Mouse (Mus musculus) hindbrain, postnatal 0 days (tissue): ENCODE measurements around the gene Cd86. TPM values are rescaled to one million over a fixed set of nuclear protein-coding genes. Genes with fewer than 3 reads are reported as not detected.

Source experiments
- ATAC-seq: fragments of 200-750 bp; cut with Nextera tagmentation; 2 replicates; pipeline ENCODE4 v1.8.0; 2017; ENCODE audit warnings: mild to moderate bottlenecking, moderate TSS enrichment, moderate library complexity
- DNase-seq: peaks from one replicate; pipeline ENCODE4 v3.0.0-alpha.2; 2015; ENCODE audit warnings: low spot score
- H3K27ac ChIP-seq: fragments of 300-500 bp; sonication (generic); 2 replicates; pipeline ENCODE4 v1.5.1; 2014; ENCODE audit warnings: mild to moderate bottlenecking
- H3K27me3 ChIP-seq: fragments of 300-500 bp; sonication (generic); 2 replicates; pipeline ENCODE4 v1.6.1; 2014; ENCODE audit warnings: low read length, mixed read lengths; ENCODE audit not compliant: insufficient read depth
- H3K36me3 ChIP-seq: fragments of 300-500 bp; sonication (generic); 2 replicates; pipeline ENCODE4 v1.6.1; 2014; ENCODE audit warnings: low read length, mixed read lengths; ENCODE audit not compliant: insufficient read depth
- H3K4me1 ChIP-seq: fragments of 300-500 bp; sonication (generic); 2 replicates; pipeline ENCODE4 v1.6.1; 2014; ENCODE audit warnings: antibody characterized with exemption, low read length, mixed read lengths; ENCODE audit not compliant: insufficient read depth
- H3K4me2 ChIP-seq: fragments of 300-500 bp; sonication (generic); 2 replicates; pipeline ENCODE4 v1.6.1; 2014; ENCODE audit warnings: low read depth, mild to moderate bottlenecking, low read length, moderate library complexity, mixed read lengths
- H3K4me3 ChIP-seq: fragments of 300-500 bp; sonication (generic); 2 replicates; pipeline ENCODE4 v1.5.1; 2014; ENCODE audit warnings: low read length
- H3K9ac ChIP-seq: fragments of 300-500 bp; sonication (generic); replicated peaks from 2 replicates; pipeline ENCODE4 v1.6.1; 2014; ENCODE audit warnings: mild to moderate bottlenecking, low read length, moderate library complexity, mixed read lengths
- H3K9me3 ChIP-seq: fragments of 300-500 bp; sonication (generic); 2 replicates; pipeline ENCODE4 v1.6.1; 2016; ENCODE audit warnings: low read length, mixed read lengths
- CTCF ChIP-seq: IDR thresholded peaks from 2 replicates; pipeline ENCODE4 v1.5.1; 2016; ENCODE audit warnings: antibody characterized with exemption, control low read depth, low read depth
- WGBS: fragments of 180-500 bp; shearing (Covaris S2); extraction: QIAGEN DNeasy Blood & Tissue Kit; methylation state at CpG from one replicate; pipeline ENCODE4 v1.1.7; 2014; 5-methylcytosine and 5-hydroxymethylcytosine counted together
- polyA plus RNA-seq: library from polyadenylated mRNA; unstranded; fragments of >200 nt; fragmentation: Nextera tagmentation; extraction: Ambion mirVana; gene quantifications from 2 replicates; pipeline ENCODE4 v1.2.1, GENCODE M21; 2015
- total RNA-seq: library from RNA; depleted of rRNA; stranded (reverse); fragments of >200 nt; gene quantifications from 2 replicates; pipeline ENCODE4 v1.2.3, GENCODE M21; 2014

The Cd86 gene
- total and polyA plus RNA-seq, 2 experiments from 2014 or later: 0.58 to 2.1 TPM

DNA sequence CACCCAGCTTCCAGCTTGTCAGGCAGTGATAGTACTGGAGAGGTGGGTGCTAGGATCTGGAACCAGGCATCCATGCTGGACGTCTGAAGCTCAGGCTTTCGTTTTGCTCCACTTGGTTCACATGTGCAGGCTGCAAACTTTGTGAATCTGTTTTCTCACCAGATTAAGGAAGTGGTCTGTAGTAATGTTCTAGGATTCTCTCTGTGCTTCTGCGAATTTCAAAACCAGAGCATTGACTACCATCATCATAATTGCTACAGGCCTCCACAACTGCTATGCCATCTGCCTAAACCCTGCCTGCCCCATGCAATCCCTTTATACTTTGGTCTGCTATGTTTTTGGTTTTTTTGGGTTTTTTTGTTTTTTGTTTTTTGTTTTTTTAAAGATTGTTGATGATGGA is 44.8 kb downstream of the Cd86 start:
- 68% methylated on average over 3 of the region's 3 CpGs for WGBS
- no peak for ATAC-seq
- Histone ChIP-seq H3K36me3 (no peaks in the 10 kb centered on the region), H3K27ac (no peak overlapping the region), H3K9me3 (no peaks in the 10 kb centered on the region), H3K4me2 (no peak overlapping the region), H3K4me1 (no peaks in the 10 kb centered on the region), H3K27me3 (no peaks in the 10 kb centered on the region), H3K9ac (no peak overlapping the region), H3K4me3 (no peak overlapping the region)
- no peak for DNase-seq
- no peak for TF ChIP-seq CTCF

DNA sequence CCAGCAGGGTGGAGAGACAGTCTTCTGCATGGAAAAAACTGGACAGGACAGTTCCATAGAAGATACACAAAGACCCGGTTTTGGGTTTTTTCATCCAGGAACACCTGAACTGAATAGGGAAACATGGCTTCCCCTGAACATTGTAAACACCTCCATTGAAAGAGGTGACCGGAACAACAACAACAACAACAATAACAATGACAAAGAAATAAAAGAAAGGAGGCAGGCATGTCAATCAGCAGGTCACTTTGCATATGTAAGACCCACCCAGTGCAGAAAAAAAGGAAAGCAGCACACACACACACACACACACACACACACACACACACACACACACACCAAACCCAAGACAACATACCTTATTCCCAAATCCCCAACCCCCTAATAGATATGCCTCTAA is 52.2 kb downstream of the Cd86 start:
- 65% methylated on average over 2 of the region's 2 CpGs for WGBS
- H3K4me1 ChIP-seq: no peaks in the 10 kb centered on the region
- no peak overlapping the region for H3K4me3 ChIP-seq
- H3K9me3 ChIP-seq: no peaks in the 10 kb centered on the region
- no peak overlapping the region for H3K27ac ChIP-seq
- no peak overlapping the region for H3K9ac ChIP-seq
- no peak for DNase-seq
- H3K27me3 ChIP-seq: no peaks in the 10 kb centered on the region
- no peaks in the 10 kb centered on the region for H3K36me3 ChIP-seq
- TF ChIP-seq CTCF: no peak
- no peak overlapping the region for H3K4me2 ChIP-seq
- no peak for ATAC-seq

DNA sequence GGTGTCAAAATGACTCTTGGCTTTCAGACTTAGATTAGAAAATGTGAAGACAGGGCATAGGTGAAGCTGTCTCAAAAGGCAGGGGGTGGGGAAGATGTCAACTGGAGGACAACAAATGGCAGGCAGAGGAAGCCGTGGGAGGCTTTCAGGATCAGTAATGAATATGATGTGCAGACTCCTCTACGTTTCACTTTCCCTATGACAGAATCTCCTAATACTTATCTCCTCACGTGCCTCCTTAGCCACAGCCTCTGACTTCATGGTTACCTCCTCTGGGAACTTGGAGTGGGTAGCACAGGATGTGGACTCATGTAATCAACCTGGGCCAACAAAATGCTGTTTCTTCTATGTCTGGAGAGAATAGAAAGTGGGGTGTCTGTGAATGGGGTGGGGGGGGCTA is 63.2 kb downstream of the Cd86 start:
- no peaks in the 10 kb centered on the region for H3K36me3 ChIP-seq
- WGBS: 87% methylated on average over 3 of the region's 3 CpGs
- no peaks in the 10 kb centered on the region for H3K9me3 ChIP-seq
- DNase-seq: no peak
- H3K4me1 ChIP-seq: no peaks in the 10 kb centered on the region
- no peak overlapping the region for H3K27ac ChIP-seq
- no peak for TF ChIP-seq CTCF
- no peak overlapping the region for H3K9ac ChIP-seq
- ATAC-seq: no peak
- no peaks in the 10 kb centered on the region for H3K27me3 ChIP-seq
- no peak overlapping the region for H3K4me2 ChIP-seq
- no peak overlapping the region for H3K4me3 ChIP-seq

DNA sequence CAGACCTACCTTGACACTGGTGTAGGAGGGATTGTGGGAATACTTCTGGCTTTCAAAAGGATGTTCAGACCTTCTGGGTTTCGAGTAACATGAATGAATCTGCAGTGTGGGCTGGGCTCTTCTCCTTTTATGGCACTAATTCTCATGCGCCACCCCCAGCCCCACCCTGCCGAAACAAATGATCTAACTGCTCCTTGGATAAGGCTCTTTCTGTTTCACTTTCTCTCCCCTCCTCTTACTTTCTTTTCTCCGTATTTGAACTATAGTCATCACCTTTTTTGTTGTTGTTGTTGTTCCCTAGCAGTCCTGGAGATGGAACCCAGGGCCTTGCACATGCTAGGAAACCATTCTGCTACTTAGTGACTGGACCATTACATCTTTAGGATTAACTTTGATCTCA is 67.6 kb downstream of the Cd86 start:
- Histone ChIP-seq H3K4me1 (no peaks in the 10 kb centered on the region), H3K9me3 (no peaks in the 10 kb centered on the region), H3K4me2 (no peak overlapping the region), H3K27ac (no peak overlapping the region), H3K27me3 (no peaks in the 10 kb centered on the region), H3K9ac (no peak overlapping the region), H3K4me3 (no peak overlapping the region), H3K36me3 (no peaks in the 10 kb centered on the region)
- ATAC-seq: no peak
- no peak for TF ChIP-seq CTCF
- DNase-seq: no peak
- 88% methylated on average over 4 of the region's 4 CpGs for whole genome bisulfite sequencing

DNA sequence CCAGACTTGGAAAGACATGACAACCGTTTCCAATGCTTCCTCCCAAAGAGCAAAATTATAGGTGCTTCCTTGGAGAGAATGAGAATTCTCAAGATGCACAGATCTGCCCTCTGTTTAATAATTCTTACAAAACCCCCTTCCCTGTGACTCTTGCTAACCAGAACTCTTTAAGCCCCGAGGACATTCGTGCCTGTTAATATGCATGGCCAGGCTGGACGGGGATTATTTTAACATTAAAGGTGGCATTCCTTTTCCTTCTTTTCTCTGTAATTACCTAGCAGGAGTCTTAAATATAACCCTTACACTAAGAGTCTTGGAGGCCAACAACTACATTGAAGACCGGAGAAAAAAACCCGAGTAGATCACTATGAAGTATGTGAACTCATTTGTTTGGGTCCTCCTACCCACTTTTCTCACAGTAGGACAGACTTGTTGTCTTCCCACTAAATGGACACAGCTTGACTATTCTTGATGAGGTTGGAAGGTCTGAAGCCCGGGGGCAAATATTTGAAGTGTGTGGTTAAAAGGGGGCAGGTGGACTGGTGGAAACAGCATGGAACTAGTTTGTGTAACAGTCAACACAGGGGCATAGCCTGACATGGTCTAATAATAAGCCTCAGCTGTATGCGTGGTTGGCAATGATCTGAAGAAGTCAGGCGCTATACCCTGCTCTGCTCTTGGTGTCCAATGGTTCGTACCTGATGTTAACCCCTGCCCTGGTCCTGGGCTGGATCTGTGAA is 69.0 kb downstream of the Cd86 start:
- no peaks in the 10 kb centered on the region for H3K9me3 ChIP-seq
- no peak for DNase-seq
- no peak for ATAC-seq
- WGBS: 89% methylated on average over 10 of the region's 10 CpGs
- H3K27me3 ChIP-seq: no peaks in the 10 kb centered on the region
- no peak overlapping the region for H3K27ac ChIP-seq
- no peaks in the 10 kb centered on the region for H3K36me3 ChIP-seq
- H3K9ac ChIP-seq: no peak overlapping the region
- no peak overlapping the region for H3K4me2 ChIP-seq
- no peak for TF ChIP-seq CTCF
- no peak overlapping the region for H3K4me3 ChIP-seq
- no peaks in the 10 kb centered on the region for H3K4me1 ChIP-seq

DNA sequence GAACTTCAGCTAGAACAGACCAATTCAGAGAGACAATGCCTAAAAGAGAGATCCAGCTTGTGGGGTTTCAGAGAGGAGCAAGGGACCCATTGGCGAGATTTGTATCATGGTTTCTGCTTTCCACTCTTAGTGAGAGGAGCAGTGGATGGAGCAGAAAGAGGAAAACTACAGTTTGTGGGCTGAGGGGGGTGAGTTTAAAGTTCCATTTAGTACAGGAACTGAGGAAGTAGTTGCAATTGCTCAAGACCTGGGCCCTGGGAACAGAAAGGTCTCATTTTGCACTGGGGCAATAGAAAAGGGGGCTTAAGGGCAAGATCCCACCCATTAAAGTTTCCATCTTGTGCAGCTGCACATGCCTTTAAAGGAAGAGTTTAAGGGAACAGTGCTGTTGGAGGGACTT is 76.0 kb downstream of the Cd86 start:
- Histone ChIP-seq H3K27me3 (no peaks in the 10 kb centered on the region), H3K4me3 (no peak overlapping the region), H3K9ac (no peak overlapping the region), H3K36me3 (no peaks in the 10 kb centered on the region), H3K27ac (no peak overlapping the region), H3K9me3 (no peaks in the 10 kb centered on the region), H3K4me2 (no peak overlapping the region), H3K4me1 (no peaks in the 10 kb centered on the region)
- WGBS: 83% methylated on average over 1 of the region's 1 CpGs
- TF ChIP-seq CTCF: no peak
- DNase-seq (no peak), ATAC-seq (no peak)

DNA sequence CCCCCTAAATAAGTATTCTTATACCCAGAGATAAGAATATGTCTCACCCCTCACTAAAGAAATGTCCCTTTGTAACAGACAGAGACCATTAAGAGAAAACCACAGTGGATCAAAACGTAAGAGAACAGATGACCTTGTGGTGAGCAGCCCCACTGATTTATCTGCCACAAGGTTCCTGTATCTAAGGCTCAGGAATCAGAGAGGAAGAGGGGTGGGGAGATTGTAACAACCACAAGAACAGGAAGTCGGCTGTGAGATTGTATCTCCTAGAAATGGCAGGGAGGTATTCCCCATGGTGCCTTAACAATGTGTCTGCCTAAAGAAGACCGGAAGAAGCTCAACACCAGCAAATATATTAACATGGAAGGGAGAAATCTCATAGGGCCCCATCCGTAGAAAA is 77.9 kb downstream of the Cd86 start:
- Histone ChIP-seq H3K4me2 (no peak overlapping the region), H3K9ac (no peak overlapping the region), H3K36me3 (no peaks in the 10 kb centered on the region), H3K9me3 (no peaks in the 10 kb centered on the region), H3K4me3 (no peak overlapping the region), H3K27me3 (no peaks in the 10 kb centered on the region), H3K27ac (no peak overlapping the region), H3K4me1 (no peaks in the 10 kb centered on the region)
- no peak for DNase-seq
- TF ChIP-seq CTCF: no peak
- WGBS: 81% methylated on average over 4 of the region's 4 CpGs
- ATAC-seq: no peak
